Mouse (Mus musculus) G1E (cell line): ENCODE measurements around the gene Dgat2.

Experiments
- CTCF ChIP-seq: IDR thresholded peaks from 2 replicates; pipeline ENCODE4 v1.5.1; 2012; ENCODE audit warnings: low read depth, low read length, inconsistent platforms, mixed read lengths
- GATA1 ChIP-seq: IDR thresholded peaks from 2 replicates; pipeline ENCODE4 v1.6.1; 2012; ENCODE audit warnings: borderline replicate concordance, low read length, inconsistent platforms, mixed read lengths
- POLR2AphosphoS5 ChIP-seq: IDR thresholded peaks from 2 replicates; pipeline ENCODE4 v1.6.1; 2012; ENCODE audit warnings: low read depth, low read length, inconsistent platforms; ENCODE audit not compliant: insufficient replicate concordance
- TAL1 ChIP-seq: conservative IDR thresholded peaks from 2 replicates; pipeline ENCODE4 v1.6.1; 2012; ENCODE audit warnings: low read depth, low read length, inconsistent platforms, mixed read lengths

GRCm38 (mm10) chr7:99168756-99169155 is 13.8 kb downstream of the Dgat2 start:
- TF ChIP-seq CTCF (no peak), GATA1 (no peak), POLR2AphosphoS5 (no peak), TAL1 (no peak)
